Mouse (Mus musculus) myocyte (in vitro differentiated cells): ENCODE data around the gene Snx29.

ENCODE experiments used
- CEBPB ChIP-seq: IDR thresholded peaks from 2 replicates; pipeline ENCODE4 v1.6.1; 2011; ENCODE audit warnings: mild to moderate bottlenecking, moderate library complexity; ENCODE audit not compliant: poor library complexity, insufficient read depth, severe bottlenecking
- E2F4 ChIP-seq: IDR thresholded peaks from one replicate; pipeline ENCODE4 v1.6.1; 2011; ENCODE audit warnings: mild to moderate bottlenecking, control low read depth, moderate library complexity; ENCODE audit not compliant: insufficient read depth
- MAX ChIP-seq: IDR thresholded peaks from one replicate; pipeline ENCODE4 v1.6.1; 2011; ENCODE audit warnings: low read depth, mild to moderate bottlenecking, control low read depth
- POLR2A ChIP-seq: IDR thresholded peaks from one replicate; pipeline ENCODE4 v1.6.1; 2011; ENCODE audit warnings: low read depth, mild to moderate bottlenecking, control low read depth, moderate library complexity; ENCODE audit not compliant: insufficient read length
- SRF ChIP-seq: IDR thresholded peaks from one replicate; pipeline ENCODE4 v1.6.1; 2011; ENCODE audit warnings: low read depth; ENCODE audit not compliant: control insufficient read depth, insufficient read length

DNA sequence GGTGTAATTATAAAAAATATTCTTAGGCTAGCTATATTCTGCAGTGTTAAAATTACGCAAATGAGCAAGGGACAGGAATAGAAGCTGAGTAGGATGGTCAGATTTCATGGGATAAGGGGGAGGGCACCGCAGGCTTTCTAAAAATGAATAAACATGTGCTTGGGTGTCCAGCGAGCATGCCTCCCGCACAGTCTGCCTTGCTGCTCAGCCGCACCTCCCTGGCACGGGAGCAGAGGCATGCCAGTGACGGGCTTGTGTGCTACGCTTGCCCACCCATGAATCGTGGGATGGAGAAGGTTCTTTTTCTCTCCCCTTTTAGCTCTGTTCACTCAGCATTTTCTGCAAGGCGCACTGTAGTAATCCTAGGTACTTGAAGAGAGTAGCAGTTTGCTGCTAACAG is 204.3 kb downstream of the Snx29 start:
- TF ChIP-seq E2F4, result no peak
- TF ChIP-seq POLR2A, result no peak
- no peak for TF ChIP-seq SRF
- TF ChIP-seq CEBPB, result no peak
- TF ChIP-seq MAX, result no peak
